Mouse (Mus musculus): ENCODE data around the gene Gnao1.

Gnao1 gene

DNA sequence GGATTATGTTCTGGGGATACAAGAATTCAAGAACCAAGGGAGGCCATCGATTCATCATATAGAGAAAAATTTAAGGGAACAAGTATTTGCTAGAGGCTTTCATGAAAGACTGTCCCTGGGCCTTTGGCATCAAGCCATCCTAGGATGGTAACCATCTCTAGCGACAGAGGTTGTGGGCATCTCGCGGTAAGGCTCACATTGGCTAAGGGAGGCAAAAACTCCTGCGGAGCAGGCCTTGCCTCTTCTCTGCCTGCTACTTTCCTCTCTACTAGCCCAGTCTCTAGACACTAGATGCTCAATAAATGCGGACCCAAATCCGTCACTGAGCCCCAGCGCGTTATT lies at the start of gene Gnao1:
TSS of gene Gnao1 (plus strand) at position 281 of the 342 bp plus-strand sequence.
- WGBS: 7% methylated on average over 9 of the region's 9 CpGs

DNA sequence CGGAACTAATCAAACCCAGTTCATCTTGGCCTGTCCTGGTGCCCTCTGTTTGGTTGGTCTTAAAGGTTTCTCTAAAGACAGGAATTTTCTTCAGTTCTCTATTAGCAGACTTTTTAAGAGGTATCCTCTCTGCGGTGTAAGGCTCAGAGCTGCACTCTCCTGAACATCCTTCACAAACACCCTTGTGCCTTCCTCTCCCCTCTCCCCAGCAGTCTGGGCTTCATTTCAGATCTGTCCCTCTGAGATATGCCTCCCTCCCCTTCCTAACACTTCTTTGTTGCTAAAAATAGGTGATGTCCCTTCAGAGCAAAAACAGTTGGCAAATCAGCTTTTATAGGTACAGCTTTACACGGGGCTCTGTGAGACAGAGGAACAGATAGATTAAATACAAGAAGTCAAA lies 32.2 kb upstream of the Gnao1 start:
- 53% methylated on average over 3 of the region's 3 CpGs for WGBS

GRCm38 (mm10) chr8:93809226-93809625 lies 540 bp upstream of the Gnao1 start:
- WGBS: 71% methylated on average over 3 of the region's 3 CpGs

DNA sequence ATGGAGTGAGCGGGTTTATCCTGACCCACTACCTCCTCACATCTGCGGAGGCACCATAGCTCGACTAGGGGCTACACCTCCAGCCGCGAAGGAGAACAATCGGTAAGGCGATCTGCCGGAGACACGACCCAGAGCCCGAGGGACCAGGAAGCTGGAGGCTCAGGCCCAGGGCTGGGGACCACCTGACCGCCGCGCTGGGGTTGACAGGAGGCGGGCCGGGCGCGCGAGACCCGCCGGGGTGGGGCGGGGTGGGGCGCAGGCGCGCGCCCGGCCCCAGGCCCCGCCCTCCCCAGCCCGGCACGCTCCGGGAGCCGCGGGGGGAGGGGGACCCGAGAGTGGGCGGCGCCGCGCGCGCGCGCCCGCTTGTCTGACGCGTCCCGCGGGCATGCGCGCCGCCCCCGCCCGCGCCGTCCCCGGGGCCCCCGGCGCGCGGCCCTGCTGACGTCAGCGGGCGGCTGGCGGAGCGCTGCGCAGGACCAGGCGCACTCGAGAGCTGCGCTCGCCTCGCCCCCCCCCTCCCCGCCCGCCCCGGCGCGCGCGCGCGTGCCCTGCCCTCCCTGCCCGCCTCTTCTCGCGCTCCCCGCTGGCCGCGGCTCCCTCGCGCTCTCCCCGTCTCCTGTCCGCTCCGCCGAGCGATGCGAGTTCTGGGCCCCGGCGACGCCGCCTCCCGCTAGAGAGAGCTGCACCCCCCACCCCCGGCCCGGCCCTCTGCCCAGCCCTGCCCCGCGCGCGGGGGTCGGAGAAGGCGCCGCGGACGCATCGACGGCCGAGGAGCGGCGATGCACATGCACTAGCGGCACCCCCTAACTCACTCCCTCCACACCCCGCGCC lies 477 bp downstream of the Gnao1 start:
- WGBS: under 1% methylated on average over 89 of the region's 116 CpGs

DNA sequence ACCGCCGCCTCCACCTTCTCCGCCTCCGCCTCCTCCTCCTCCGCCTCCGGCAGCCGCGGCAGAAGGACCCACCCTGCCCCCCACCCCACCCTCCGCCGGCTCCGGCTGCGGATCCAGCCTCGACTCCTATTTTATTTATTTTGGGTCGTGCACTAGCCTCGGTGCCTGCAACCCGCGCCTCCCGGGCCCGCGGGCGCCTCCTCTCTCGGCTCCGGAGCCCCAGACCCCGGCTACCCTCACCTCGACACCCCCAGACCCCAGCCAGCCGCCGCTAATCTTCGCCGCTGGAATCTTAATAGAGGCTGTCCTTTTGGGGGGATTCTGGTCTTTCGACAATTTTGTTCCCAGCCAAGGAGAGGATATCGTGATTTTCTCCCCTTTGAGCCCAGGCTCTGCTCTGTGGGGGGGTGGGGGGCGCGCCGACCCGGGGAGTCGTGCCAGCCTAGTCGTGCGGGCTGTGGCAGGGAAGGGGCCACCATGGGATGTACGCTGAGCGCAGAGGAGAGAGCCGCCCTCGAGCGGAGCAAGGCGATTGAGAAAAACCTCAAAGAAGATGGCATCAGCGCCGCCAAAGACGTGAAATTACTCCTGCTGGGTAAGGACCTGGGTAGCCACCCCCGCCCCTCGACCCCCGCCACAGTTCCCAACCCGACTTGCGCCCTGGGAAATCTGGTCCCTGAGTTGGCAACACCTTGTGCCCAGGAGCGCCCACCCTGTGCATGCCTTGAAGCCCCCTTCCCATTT lies 1.3 kb downstream of the Gnao1 start:
- 2% methylated on average over 49 of the region's 53 CpGs for WGBS

DNA sequence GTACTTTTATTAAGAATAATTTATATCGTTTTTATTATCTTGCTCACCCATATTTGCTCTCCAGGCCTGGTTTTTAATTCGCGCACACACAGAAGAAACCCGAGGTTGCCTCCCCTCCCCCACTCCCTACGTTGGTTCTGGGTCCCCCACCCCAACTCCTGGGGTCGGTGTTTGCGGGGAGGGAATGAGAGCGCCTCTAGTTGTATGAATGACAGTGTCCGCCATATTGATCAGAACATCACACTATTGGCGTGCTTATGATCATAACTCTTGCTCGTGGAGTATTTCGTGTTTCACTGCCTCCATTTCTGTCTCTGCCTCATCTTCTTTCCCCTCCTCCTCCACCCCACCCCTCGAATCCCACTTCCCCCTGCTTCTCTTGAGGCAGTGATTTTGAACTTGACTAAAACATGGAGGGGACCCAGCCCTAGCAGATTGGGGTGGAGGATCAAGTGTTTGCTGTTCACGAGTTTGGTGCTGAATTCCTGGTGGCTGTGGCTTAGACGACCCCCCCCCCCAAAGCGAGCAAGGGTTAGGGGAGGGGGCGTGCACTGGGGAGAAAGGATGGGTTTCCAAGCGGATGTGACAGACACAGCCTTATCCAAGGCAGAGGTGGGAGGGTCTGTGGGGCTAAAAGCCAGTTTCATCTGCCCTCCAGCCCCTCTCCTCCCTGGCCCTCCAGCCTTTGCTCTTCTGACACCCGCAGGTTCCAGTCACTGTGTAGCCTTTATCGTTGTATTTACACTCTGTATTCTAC lies 2.1 kb downstream of the Gnao1 start:
- 4% methylated on average over 20 of the region's 20 CpGs for WGBS

GRCm38 (mm10) chr8:93812566-93813404 lies 3.0 kb downstream of the Gnao1 start:
- WGBS: 3% methylated on average over 35 of the region's 35 CpGs

- WGBS: under 1% methylated on average over 26 of the region's 26 CpGs
Observed at GRCm38 (mm10) chr8:93813405-93813761, 3.6 kb downstream of the Gnao1 start.

- 15% methylated on average over 6 of the region's 6 CpGs for WGBS
Observed at GRCm38 (mm10) chr8:93814266-93814665, 4.5 kb downstream of the Gnao1 start.

- WGBS: 37% methylated on average over 6 of the region's 6 CpGs
Observed at GRCm38 (mm10) chr8:93816226-93816625, 6.5 kb downstream of the Gnao1 start.

- 84% methylated on average over 1 of the region's 1 CpGs for WGBS
Observed at GRCm38 (mm10) chr8:93817366-93817765, 7.6 kb downstream of the Gnao1 start.

DNA sequence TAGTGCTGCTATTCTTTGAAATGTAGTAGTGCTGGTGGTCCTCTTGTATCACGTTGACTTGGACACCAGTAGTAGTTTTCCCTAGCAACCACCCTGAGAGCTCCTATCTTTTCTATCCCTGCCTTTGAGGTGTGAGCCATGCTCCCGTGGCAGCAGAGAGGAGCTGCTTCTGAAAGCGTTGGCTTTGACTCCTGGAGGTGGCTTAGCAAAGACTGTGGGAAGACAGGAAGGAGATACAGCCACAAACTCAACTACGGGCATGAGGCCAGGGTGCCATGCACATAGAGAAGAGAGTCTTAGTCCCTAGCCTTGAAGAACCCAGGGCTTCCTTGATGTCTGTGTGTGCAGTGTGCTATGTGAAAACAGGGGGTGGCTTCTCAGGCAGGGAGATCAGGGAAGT lies 10.2 kb downstream of the Gnao1 start:
- WGBS: 41% methylated on average over 4 of the region's 4 CpGs

DNA sequence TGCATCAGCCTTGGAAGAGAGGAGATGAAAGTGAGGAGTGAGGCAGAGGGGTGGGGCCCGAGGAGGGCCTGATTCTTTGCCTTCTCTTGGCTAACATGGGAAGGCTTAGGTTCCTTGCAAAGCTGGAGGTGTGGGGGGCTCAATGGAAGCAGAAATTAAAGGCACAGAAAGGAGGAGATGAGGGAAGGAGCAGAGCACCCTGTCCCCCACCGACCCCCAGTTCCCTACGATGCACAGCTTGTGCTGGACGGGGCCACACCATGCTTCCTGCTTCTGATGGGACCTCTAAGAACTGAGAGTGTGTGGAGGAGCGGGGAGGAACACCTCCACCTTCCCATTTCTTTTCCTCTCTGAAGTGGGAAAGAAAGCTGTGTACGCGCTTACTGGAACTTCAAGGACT lies 11.6 kb downstream of the Gnao1 start:
- 88% methylated on average over 7 of the region's 7 CpGs for WGBS

GRCm38 (mm10) chr8:93825317-93825716 lies 15.6 kb downstream of the Gnao1 start:
- 38% methylated on average over 4 of the region's 4 CpGs for WGBS

DNA sequence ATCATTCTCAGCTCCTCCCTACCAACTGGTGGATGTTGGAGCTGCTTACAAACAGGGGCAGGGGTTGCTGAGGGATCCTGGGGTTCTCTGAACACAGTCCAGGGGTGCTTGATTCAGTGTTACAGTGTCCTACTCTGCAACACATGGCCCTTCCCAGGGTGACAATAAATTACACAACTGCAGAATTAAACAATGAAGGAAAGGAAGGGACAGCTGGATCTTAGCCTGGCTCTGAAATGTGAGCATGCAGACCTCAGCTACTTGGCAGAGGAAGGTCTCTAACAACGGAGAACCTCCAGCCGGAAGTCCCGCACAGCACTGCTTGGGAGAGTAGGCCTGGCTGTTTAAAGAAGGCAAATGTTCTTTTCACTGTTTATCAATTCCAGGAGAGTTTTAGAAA lies 20.9 kb downstream of the Gnao1 start:
- WGBS: 25% methylated on average over 3 of the region's 3 CpGs

DNA sequence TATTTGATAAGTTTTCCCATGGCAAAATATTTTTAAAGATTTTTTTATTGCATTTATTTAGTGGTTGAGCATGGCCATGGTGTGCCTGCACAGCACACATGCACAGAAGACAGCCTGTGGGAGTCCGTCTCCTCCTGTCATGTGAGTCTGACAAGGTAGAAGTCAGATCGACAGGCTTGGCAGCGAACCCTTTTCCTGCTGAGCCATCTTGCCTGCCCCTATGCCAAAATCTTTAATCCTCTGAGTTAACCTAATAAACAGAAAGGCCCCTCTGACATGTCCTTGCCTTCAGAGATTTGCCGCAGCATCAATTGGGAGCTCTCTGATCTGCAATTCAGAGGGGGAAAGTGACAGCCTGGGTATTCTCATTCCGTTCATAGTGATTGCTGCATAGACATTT lies 26.0 kb downstream of the Gnao1 start:
- WGBS: 33% methylated on average over 5 of the region's 5 CpGs

DNA sequence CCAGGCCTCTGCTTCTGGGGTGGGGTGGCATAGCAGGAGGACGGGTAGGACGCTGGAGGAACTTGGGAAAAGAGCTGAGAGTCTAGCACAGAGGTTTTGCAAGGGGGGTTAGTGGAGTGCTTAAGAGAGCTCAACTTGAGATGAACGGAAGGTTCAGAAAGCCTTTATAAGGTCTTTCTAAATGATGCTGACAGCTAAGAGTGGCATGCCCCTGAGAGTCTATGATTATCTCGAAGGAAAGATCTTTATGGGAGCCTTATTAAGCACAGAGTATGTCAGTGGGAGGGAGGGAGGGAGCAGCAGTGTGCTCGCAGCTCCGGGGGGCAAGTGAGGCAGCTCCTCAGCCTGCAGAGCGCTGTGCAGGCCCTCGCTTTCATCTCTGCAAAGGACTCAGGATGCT lies 29.3 kb downstream of the Gnao1 start:
- WGBS: 40% methylated on average over 8 of the region's 8 CpGs

DNA sequence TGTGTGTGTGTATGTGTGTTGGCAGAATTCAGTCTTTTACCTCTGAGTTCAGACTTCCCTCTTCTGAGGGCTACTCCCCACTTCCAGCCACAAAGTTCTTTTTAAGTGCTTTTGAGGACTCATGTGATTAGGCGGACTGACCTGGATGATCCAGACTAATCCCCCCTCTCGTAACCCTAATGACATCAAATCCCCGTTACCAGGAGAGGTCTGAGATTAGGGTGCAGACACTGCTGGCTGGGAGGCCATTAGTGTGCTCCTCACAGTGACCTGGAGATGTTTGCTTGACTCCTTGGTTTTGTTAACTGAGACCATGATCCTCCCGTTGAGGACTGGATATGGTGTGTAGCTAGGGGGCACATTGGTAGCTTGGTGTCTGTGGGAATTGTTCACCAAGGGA lies 30.7 kb downstream of the Gnao1 start:
- 46% methylated on average over 4 of the region's 4 CpGs for WGBS

- WGBS: 7% methylated on average over 10 of the region's 10 CpGs
Observed at GRCm38 (mm10) chr8:93840956-93841752, 31.4 kb downstream of the Gnao1 start.

DNA sequence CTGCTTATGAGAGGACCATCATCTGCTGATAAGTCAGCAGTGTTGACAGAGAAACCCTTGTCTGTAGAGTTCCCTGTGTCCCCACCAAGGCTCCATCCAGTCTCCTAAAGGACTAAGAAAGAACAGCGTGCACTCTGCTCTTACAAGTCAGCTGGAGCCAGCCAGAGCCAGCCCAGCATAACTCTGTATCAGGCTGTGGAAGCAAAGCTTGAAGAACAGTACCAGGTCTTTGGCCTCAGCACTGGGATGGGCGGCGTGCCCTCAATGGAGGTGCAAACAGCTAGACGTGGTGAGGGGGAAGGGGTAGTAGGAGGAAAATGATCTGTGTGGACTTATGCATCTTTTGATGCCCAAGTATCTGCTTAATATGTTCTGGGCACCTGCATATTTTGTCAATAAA lies 32.8 kb downstream of the Gnao1 start:
- 45% methylated on average over 4 of the region's 4 CpGs for WGBS
